Mouse (Mus musculus): ENCODE data around the gene Cytl1. TPM values are rescaled to one million over a fixed set of nuclear protein-coding genes. Genes with fewer than 3 reads are reported as not detected.

The Cytl1 gene
- 0.06 and 0.08 TPM in 2 replicates for polyA plus RNA-seq (2012; rRNA removed)

DNA sequence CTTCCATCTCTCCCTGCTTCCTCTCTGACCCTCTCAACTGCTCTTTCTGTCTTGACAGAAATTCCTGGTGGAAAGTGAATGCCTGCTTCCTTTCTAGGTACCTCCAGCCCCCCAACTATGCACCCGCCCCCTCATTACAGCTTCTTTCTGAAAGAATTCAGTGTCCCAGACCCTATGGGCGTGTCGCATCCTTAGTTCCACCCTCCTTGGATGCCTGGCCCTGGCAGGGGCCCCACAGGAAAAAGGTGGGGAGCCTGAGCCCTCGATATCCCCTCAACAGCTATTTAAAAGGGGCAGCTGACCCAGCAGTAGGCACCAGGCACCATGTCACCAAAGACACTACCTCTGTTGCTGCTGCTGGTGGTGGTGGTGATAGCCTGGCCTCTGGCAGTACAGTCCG lies at the start of gene Cytl1:
Gene Cytl1, plus strand, starts transcription at position 296 of the 400 bp plus-strand sequence.

DNA sequence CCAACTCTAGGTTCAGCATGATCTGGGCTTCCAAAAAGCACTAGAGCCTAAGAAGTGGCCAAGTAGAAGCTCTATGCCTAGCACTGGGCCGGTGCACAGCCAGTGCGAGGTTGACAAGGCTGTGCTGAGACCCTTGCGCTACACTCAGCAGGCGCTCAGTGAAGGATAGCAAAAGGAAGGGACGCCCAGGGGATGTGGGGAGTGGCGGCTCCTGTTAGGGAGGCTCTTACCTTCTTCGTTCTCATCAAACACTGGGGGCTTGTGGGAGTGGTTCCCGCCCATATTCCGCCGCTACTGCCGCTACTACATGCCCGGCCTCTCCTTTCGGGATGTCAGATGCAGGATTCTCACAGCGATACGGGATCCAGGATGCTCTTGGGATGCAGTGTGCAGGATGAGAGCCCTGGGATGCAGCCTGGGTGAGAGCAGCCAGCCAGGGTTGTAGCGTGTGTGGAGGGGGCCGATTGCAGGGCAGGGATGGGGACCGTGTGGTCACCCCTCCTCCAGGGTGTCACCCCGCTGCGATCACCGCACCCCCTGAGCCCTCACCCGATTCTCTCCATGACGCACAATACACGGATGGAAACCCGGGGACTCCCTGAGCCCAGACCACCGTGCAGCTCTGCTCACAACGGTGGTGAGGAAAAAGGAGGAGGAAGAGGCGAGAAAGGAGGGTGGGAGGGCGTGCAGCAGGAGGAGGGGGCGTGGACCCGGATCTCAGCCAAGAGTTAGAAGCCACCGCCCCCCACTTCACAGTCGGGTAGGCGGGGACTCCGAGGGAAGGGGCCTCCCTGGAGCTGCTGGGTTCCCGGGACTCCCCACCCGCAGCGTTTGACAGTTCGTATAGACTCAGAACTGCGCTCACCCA lies 18.6 kb upstream of the Cytl1 start, which contains the start of gene Stk32b:
Gene Stk32b, minus strand, starts transcription at position 667 of the 868 bp plus-strand sequence.

Other genes with a start within 250 kb of the Cytl1 start
- gene Stk32b, start 18.3 kb upstream of the Cytl1 start, polyA plus RNA-seq (2012; rRNA removed) = 0.57 and 0.60 TPM in 2 replicates
- 0.07 TPM in 1 of 2 replicates, not detected in the other for gene Msx1, start 89.1 kb downstream of the Cytl1 start, polyA plus RNA-seq (2012; rRNA removed)

Data from liver, embryonic 14 days (tissue).